Mouse (Mus musculus): ENCODE measurements around the gene Osbpl7.

Osbpl7 gene

DNA sequence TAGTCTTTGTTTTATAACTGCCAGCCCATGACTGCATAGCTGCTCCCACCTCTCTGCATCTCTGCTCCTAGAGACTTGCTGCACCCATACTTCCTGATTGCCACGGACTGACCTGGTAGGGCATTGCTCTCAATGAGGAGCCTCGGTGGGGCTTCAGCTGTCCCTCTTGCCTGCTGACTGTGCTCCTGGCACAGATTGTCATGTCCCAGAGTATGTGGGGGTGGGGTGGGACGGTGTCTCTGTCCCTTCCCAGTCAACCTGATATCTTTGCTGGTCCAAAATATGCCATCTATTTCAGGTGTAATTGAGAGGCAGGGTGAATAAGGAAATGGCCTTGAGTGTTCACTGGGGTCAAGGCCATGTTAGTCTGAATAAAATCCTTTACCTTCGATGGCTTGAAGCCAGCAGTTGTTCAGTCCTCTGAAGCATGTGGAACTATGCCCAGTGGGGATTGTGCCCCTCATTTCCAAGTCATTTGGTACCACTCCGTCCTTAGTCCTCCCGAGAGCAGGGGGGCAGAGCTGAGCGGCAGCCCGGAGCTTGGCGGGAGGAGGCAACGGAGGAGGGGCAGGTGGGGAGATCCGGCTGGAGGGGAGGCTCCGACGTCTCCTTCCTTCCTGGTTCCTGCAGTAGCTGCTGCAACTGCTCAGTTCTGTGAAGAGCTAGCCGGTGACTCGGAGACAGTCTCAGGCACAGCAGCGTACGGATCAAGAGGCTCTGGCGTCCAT lies at the start of gene Osbpl7:
Gene Osbpl7, plus strand, starts transcription at position 413 of the 728 bp plus-strand sequence.
- DNase-seq (ENCODE audit: extremely low spot score, low read depth, low spot score), result no peak

DNA sequence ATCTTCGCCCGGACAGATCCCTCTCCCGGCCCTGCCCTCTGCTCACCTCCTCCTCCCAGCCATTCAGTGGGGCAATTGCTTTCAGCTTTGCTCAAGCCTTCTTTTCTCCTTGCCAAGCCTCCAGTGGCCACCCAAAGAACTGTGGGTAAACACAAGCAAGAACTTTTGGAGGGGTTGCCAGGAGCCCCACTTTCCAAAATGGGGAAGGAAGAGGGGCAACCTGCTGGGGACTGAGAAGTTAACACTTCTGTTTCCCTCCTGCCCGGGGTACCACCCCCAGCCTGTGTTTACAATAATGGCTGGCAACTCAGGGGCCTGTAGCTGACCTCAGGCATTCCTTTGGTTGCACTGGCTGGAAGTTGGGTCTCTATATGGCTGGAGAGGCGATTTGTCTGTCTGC lies 47.3 kb upstream of the Osbpl7 start:
- DNase-seq (ENCODE audit: extremely low spot score, low read depth, low spot score), result no peak

DNA sequence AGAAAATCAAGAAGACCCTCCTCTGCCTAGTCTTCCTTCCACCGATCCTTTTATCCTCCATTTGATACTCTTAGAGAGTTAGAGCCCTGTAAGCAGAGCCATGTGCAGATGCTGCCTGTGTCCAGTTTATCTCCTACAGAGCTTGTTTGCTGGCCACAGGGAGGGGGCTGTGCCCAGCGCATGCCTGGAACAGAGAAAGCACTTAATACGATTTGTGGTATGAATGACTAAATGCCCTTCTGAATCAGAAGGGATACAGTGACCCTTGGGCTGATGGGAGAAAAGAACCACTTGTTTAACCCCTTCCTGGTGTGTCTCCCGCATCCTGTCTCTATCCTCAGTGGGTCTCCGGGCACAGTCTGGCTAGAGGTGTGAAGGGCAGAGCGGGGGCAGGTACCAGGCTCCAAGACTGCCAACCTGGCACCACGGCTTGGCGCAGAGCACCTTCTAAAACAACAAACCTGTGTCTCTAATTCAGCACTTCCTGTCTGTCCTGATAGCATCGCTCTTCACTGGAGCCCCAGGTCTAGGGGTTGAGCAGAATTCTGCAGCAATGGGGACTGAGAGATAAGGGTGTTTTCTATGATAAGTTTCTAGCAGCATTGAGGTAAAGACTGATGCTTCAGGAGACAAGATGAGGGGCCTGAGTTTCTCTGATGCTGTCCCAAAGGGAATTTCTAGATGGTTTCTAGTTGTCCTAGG lies 43.2 kb upstream of the Osbpl7 start:
- DNase-seq (ENCODE audit: extremely low spot score, low read depth, low spot score), result no peak

DNA sequence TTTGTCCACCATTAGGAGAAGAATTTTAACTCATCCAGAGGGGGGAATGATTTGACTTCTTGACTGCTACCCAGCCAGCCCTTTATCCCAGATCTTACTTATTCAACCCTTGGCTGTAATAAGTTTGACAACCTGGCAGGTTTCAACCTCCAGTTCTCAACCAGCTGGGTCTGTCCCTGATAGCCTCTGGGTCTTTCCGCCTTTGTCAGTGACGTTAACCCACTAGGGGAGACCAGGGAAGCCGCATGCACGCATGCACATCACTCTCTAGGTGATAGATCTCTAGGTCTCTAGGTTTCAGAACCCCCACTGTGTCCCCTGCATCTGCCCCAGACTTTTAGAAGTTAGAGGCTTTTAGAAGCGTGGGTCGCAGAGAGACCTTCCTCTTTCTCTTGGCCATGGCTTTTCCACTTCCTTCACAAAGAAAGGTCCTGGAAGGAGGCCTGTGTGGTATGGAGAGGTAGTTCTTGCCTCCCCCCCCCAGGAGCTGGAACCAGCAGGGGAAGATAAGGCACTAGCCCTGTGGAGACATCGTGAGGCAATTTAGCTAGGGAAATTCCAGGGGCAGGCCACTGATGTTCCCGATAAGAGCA lies 41.1 kb upstream of the Osbpl7 start:
- no peak for DNase-seq (ENCODE audit: extremely low spot score, low read depth, low spot score)

DNA sequence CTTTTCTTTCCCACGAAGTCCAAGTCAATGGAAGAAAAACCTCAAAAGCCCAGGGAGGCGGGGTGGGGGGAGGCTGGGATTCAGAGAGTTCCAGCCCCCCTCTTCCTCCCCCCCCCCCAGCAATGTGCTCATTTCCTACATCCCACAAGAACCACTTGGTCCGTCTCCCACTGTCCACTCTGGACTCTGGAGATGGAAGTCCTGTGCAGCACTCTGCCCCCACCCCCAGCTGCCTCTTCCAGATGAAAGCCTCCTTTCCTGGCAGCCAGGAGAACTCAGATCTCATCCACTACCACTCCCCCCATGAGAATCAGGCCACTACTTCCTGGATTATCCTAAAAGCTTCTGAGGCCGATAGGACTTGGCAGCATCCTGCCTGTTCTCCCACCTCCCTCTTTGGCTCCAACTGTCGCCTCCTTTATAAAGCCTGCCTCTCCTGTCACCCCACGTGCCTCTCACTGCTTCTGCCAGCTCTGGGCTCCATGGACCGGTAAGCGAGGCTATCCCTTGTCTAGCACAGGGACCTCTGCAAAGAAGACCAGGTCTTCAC lies 37.2 kb upstream of the Osbpl7 start, which contains the start of gene Sp6:
Gene Sp6, plus strand, starts transcription at position 274 of the 550 bp plus-strand sequence.
- no peak for DNase-seq (ENCODE audit: extremely low spot score, low read depth, low spot score)

DNA sequence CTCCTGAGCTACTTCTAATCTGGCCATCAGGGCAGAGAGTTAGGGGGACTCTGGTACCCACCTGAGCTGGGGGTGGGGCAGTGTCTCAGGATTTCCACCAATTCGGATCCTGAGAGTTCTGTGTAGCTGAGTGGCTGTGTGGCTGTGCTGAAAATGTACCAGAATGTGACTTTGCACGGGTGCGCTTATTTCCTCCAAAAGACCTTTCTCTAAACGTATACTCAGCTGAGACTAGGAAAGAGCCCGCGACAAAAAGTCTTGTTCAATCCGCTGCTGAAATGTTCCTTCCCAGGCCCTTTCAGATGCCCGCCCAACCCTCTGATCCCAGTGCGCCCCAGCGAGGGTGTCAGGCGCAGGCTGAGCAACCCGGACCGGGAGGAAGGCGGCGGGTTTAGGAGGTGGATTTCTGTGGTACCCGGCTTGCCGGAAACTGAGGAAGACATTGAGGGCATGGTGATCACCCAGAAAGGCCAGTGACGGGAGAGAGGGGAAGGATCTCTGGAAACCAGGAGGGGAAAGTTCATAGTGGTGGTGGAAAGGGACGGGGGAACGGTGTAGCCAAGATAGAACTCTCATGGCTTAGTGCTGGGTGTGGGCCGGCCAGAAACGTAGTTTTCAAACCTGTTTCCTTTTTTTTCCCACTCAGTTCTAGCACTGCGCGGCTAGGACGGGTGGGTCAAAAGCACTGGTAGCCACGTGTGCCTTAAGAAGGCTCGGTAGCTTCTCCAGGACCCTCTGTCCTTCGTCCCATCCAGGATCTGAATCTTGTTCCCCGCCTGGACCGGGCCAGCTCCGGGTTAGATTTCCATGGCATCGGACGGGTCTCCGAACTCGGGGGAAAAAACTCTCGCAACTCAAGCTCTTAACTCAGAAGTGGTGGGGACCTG lies 32.5 kb upstream of the Osbpl7 start:
- DNase-seq (ENCODE audit: extremely low spot score, low read depth, low spot score), result no peak

DNA sequence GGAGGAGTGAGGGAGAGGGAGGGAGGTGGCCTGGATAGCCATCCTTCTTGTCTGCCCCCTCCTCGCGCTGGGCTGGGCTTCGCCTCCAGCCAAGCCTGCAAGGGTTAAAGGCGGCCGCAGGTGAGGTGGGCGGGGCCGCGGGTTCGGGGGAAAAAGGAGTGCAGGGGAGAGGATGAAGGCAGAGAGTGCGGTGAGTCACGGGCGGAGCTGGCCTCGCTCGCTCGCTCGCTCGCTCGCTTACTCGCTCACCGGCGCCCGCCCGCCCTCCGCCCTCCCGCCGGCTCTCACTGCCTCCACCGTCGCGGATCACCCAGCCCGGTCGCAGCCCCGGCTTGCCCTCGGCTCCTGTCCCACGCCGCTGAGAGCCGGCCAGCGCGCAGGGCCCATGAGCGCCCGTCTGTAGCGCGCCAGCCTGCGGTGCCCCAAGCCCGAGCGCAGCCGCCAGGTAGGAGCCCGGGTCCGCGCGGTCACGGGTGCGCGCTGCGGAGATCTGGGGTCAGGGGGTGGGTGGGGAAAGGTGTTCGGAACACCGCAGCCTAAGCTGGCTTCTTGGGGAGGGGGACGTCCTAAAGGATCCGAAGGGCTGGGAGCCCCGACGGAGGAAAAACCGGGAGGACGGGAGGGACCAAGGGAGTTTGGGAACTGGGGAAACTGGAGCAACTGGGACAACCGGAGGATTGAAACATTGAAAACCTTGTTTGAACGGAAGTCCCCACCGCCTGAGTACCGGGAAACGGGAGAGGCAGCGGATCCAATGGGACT lies 31.7 kb upstream of the Osbpl7 start:
- DNase-seq (ENCODE audit: extremely low spot score, low read depth, low spot score), result no peak

DNA sequence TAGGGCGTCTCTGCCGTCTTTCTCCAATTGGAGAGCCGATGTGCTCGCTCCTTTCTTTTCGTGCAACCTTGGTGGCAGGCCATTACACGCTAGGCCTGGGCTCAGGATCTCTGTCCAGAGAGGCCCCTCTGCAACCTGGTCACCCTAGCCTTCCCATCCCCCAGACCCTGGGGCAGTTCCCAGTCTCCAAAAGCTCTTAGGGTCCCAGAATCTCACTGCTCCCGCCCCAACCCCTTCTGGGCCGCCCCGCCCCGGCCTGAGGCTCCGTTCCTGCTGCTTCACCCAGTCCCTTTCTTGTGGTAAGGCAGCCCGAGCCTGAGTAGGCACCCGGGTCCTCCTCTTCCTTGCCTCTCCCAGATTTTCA lies 31.1 kb upstream of the Osbpl7 start:
- no peak for DNase-seq (ENCODE audit: extremely low spot score, low read depth, low spot score)

DNA sequence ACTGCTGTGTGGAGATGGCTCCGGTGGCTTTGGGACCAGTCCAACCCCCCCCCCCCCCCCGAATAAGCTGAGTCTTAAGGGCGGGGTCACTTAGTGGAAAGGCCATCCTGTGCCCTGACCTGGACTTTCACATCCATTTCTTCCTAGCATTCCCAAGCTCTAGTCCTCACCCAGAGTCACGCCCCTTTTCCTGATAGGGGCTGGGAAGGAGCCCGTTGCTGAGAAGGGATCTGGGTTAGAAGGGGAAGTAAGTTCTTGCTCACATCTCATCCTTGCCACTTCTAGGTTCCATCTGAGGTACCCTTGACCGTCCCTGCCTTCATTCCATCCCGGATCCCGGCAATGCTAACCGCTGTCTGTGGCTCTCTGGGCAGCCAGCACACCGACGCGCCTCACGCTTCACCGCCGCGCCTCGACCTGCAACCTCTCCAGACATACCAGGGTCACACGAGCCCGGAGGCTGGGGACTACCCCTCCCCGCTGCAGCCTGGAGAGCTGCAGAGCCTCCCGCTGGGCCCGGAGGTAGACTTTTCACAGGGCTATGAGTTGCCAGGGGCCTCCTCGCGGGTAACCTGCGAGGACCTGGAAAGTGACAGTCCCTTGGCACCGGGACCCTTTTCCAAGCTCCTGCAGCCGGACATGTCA lies 29.2 kb upstream of the Osbpl7 start:
- DNase-seq (ENCODE audit: extremely low spot score, low read depth, low spot score), result no peak

DNA sequence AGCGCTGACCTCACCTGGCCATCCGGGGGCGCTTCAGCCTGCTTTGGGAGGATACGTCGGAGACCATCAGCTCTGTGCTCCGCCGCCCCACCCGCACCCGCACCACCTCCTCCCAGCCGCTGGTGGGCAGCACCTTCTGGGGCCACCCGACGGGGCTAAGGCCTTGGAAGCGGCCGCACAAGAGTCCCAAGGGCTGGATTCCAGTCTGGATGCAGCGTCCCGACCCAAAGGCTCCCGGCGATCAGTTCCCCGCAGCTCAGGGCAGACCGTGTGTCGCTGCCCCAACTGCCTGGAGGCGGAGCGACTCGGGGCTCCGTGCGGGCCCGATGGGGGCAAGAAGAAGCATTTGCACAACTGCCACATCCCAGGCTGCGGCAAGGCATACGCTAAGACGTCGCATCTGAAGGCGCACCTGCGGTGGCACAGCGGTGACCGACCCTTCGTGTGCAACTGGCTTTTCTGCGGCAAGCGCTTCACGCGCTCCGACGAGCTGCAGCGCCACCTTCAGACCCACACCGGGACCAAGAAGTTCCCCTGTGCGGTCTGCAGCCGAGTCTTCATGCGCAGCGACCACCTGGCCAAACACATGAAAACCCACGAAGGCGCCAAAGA lies 28.4 kb upstream of the Osbpl7 start:
- no peak for DNase-seq (ENCODE audit: extremely low spot score, low read depth, low spot score)

DNA sequence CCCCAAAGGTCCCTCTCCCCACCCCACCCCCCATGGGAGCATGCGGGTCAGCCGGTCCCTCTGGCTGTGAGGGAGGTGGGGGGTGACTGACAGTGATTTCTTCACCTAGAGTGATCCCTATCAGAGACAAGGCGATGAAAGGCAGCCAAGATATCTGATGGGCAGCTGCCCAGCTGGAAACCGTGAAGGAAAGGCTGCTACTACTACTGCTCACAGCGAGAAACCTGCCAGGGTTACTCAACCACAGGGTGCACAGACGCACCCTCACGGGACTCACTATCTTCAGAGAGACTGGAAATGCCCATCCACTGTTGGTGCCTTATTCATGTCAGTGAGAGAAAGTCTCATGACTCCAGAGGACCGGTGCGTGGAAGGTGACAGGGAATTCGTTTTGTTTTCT lies 25.5 kb upstream of the Osbpl7 start:
- no peak for DNase-seq (ENCODE audit: extremely low spot score, low read depth, low spot score)

DNA sequence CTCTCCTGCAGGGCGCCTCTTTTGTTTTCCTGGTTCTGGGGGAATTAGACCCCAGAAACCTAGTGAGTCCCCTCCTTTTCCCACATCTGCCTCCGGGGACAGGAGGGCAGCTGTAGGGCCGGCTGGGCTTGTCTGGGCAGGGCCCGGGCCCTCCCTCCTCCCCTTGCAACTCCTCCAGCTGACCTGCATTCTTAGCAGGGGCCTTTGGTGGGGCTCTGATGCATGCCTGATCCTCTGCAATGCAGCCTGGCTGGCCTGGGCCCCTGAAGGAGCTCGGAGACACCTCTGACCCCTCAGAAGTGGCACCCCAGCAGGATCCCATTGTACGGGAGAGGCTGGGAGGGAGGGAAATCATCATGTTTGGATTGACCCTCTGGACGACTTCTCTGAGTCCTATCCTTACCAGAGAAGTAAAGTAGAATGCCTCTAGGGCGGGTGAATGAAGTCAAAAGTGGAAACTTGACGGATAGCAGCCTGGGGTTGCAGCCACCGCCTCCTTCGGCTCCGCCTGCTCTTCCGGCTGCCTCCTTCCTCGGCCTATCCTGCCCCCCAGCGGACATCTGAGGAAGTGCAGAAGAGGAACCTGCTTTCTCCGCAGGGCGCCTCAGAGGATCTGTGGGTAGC lies 24.6 kb upstream of the Osbpl7 start:
- peak; percentile 68 for DNase-seq (ENCODE audit: extremely low spot score, low read depth, low spot score)

DNA sequence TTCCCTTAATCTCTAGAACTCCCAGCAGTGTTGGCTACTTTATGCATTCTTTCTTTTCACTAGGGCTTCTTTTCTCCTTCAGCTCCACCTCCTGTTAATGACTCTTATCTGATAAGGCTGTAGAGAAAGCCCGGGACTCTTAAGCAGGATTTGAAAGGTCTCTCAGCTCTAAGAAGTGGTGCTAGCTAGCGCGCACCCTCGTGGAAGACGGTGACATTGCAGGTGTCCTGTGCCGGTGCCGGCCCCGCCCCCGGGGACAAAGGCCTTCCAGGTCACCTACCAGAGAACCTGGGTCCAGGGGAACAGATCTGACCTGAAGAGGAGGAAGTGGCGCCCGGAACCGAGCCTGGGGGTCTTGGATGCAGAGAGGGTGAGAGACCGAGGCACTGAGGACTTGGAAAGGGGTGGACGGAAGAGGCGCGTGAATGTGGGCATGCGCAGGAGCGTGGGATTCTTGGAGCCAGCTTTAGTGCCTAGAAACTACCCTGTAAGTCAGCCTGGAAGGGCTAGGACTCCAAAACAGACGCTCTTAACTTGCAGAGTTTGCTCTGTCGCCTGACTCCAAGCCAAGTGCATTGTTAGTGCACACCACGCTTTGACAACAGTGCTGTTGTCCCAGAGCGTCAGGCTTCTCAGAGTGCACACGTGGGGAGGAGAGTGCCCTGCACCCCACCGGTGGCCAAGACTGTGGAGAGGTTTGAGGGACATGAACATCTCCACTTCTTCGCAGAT lies 20.6 kb upstream of the Osbpl7 start, which contains the start of gene Scrn2:
Gene Scrn2, plus strand, starts transcription at position 253 of the 732 bp plus-strand sequence.
- DNase-seq (ENCODE audit: extremely low spot score, low read depth, low spot score), result peak; percentile 78

DNA sequence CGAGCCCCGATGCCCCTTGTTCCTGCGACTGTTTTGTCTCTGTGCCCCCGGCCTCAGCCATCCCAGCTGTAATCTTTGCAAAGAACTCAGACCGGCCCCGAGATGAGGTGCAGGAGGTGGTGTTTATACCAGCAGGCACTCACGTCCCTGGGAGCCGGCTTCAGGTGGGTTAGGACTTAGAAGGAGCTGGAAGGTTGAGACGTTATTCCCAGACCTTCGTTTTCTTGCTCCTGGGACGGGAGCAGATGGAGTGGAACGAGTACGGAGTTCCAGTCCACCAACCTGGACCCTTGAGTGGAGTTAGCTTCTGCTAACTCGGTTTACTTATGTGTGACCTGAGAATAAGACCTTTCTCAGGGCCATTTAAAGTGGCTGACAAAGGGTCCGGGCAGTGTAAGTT lies 20.0 kb upstream of the Osbpl7 start:
- no peak for DNase-seq (ENCODE audit: extremely low spot score, low read depth, low spot score)

DNA sequence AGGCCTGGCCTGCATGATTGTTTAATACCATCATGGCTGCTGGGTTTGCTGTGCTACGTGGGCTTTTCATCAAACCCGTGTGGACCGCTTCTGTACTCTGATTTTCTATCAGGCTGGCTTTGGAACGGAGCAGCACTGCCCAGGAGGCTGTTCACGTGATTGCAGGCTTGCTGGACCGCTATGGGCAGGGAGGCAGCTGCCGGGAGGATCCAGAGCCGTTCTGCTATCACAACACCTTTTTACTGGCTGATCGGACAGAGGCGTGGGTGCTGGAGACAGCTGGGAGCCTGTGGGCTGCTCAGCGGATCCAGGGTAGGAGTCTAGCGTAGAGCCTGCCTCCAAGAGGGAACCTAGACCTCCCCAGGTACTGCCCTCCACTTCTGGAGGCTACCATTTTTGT lies 18.5 kb upstream of the Osbpl7 start:
- no peak for DNase-seq (ENCODE audit: extremely low spot score, low read depth, low spot score)

DNA sequence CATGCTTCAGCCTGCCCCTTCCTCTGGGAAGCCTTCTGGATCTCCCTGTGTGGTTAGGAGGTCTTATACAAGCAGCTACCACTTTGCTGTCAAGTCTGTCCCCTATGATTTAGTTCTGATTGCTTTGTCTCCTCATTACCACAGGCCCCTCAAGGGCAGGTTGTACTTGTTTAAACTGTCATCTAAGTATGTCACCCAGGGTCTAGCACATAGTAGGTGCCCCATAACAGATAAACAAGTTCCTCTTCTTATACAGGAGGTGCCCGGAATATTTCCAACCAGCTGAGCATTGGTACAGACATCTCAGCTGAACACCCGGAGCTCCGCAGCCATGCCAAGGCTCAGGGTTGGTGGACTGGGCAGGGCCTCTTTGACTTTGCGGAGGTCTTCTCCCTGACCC lies 17.9 kb upstream of the Osbpl7 start:
- no peak for DNase-seq (ENCODE audit: extremely low spot score, low read depth, low spot score)

DNA sequence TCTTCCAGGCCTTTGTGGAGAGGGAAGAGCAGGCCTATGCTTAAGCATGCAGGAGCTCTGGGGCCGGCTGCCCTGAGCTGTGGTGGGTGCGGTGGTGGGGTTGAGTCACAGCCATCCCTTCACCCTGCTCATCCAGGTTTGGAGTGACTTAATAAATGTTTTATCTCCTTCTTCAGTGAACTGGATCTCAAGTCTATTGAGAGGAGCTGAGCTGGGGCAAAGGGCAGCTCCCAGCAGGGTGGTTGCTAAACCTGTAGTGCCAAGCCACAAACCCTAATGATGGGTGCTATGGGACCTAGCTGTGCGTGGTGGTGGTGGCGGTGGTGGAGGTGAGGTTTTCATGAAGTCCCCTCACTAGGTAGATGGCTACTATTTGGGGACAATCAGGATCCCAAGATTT lies 16.6 kb upstream of the Osbpl7 start:
- no peak for DNase-seq (ENCODE audit: extremely low spot score, low read depth, low spot score)

DNA sequence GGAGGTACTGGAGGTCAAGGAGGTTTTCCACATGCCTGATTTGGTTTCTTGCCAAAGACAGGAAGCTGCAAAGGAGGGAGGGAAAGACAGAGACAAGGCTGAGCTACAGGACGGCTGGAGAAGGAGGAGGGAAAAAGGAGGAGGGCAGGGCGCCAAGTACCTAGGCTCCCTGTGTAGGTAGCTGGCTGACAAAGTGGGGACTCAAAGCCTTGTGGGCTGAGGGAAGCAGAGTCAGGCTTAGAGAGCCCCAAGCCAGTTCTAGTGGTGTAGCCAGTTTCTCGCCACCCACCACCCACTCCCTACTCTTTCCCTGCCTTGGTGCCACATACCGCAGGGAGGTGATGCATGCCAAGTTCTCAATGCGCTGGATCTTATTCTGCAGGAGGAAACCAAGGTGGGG lies 14.3 kb upstream of the Osbpl7 start:
- no peak for DNase-seq (ENCODE audit: extremely low spot score, low read depth, low spot score)

Measured in hindlimb bud, embryonic 11.5 days (tissue).